Mouse (Mus musculus) liver, adult (tissue): ENCODE results near the gene Cwc27.

Experiments used
- GATA4 ChIP-seq: IDR thresholded peaks from 2 replicates; pipeline ENCODE4 v1.6.1; 2014; ENCODE audit warnings: mild to moderate bottlenecking, low read length; ENCODE audit not compliant: insufficient replicate concordance

Cwc27 gene

DNA sequence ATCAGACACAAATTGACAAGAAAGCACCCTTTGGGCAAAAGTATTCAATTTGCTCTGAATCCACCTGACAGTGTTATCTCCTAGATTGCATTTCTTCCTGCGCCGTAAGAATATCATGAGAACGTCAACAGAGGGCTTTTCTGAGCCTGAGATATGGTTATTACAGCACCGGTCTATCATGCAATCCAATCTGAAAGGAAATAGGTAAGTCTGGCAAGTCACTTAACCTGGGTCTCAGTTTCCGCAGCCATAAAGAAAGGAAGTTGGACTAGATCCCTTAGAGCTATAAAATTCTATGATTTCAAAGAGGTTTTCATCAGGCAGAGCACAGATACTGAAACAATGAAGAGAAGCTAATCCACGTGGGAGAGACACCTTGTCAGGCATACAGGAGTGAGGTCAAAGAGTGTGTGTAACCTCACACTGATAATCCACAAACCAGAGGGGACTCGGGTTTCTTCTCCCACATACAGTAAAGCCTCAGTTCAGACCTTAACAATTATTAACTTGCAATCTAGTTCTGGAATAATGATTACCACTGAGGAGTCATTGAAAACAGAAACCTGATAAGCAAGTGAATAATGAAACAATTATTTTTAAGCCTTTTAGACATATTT is 17.3 kb downstream of the Cwc27 start:
- TF ChIP-seq GATA4, result no peak

DNA sequence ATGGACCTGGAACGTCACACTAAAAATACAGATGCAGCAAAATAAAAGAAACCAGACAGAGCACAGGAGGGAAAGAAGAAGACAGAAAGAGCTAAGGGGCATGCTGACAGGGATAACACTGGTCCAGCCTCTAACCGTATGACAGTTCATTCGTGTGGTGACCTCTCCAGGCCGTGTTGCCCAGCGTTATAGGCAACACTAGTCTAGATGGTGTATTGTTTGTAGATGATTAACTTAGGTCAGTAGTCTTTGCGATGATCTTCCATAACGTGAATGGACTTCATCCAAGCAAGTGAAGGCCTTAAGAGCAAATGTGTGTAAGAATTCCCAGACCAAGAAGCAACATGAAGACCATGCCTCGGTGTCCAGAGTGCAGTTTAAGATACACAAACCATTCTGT is 17.9 kb downstream of the Cwc27 start:
- no peak for TF ChIP-seq GATA4

- no peak for TF ChIP-seq GATA4
Measured at GRCm38 (mm10) chr13:104794421-104794820, 22.5 kb downstream of the Cwc27 start.

- TF ChIP-seq GATA4, result no peak
Measured at GRCm38 (mm10) chr13:104792184-104792583, 24.8 kb downstream of the Cwc27 start, which contains the start of gene Srek1ip1. Srek1ip1 (plus strand) TSS chr13:104792484.

DNA sequence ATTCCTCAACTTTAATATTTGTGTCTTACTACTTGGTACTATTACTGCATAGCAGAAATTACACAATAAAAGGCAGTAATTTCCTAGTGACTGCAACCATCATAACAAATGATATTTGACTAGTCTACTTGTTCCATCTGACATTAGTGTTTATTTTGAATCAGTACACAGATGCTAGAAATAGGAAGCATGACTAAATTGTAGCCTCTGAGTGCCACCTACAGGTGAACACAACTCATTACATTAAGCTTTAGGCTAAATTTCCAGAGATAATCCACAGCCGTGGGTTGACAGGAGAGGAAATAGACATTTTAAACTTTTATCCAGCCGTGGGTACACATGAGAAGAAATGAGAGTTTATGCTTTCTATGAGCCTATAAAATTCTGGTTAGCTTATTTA is 27.3 kb downstream of the Cwc27 start:
- TF ChIP-seq GATA4, result no peak

- TF ChIP-seq GATA4, result no peak
Measured at GRCm38 (mm10) chr13:104787260-104787659, 29.7 kb downstream of the Cwc27 start.

DNA sequence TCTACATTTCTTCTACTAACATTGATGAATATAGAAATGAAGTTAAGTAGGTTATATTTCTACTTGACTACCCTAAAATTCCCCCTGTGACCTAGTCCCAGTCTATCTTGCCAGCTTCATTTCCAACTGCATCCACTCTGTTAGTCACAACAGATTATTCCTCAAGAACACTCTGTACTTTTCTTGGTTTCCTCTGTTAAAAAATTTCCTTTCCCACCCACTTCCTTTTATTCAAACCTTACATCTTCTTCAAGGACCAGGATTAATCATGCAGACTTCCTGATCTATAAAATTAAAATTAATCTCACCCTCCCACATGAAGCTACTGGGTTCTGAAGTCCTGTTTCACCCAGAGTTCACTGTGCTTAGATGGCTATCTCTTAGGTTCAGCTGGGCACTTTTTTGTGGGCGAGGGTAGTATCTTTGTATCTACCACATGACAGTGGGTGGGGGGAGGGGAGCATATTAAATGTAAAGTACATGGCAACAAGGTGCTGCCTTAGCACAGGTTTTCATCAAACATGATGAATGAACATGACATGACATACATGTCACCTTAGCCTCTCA is 37.8 kb downstream of the Cwc27 start:
- TF ChIP-seq GATA4, result no peak

DNA sequence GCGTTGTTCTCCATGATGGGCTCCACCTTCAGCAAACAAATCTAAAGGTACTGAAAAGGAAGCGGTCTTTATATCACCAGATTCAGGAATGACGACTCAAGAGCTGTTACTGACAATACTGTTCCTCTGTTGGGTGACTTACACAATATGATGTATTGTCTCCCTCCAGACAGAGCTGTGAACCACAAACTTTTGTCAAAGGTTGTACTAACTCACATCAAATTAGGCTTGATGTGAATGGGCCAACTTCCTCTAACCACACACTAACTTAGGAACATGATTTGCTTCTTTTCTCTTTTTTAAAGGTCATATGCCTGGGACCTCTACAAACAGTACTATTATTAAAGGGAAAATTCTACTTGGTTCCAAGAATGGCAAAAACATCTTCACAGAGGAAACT is 53.7 kb downstream of the Cwc27 start:
- no peak for TF ChIP-seq GATA4

DNA sequence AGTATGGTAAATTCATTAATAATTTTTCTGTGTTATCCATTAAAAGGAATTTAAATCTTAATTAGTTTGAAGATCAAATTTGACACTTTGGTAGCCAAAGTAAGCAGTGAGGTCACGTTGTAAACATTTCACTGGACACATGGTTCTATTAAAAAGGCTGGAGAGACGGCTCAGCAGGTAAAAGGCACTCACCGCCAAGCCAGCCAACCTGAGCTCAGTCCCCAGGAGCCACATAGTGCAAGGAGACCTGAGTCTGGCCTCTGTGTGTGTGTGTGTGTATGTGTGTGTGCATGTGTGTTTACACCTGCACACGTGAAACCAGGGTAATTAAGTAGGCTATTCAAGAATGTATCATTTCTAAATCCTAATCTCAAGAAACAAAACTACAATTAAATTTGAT is 54.5 kb downstream of the Cwc27 start:
- TF ChIP-seq GATA4, result no peak

GRCm38 (mm10) chr13:104759381-104759780 is 57.6 kb downstream of the Cwc27 start:
- no peak for TF ChIP-seq GATA4

GRCm38 (mm10) chr13:104747032-104747431 is 69.9 kb downstream of the Cwc27 start:
- TF ChIP-seq GATA4, result no peak

DNA sequence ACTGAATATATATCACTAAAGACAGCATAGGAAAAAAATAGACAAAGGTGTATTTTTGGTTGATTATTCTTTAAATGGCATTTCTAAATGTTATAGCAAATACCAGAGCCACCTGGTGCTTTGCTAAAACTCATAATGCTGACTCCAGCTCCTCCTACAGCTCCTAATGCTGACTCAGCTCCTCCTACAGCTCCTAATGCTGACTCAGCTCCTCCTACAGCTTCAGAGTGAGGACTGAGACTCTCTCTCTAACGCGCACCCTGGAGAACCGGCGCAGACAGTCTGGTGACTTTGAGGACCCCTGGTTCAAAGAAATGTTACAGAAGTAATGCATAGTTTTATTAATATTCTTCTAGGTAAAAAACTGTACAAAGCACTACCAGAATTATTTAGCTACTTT is 74.1 kb downstream of the Cwc27 start:
- no peak for TF ChIP-seq GATA4

GRCm38 (mm10) chr13:104729261-104730046 is 87.5 kb downstream of the Cwc27 start:
- no peak for TF ChIP-seq GATA4

DNA sequence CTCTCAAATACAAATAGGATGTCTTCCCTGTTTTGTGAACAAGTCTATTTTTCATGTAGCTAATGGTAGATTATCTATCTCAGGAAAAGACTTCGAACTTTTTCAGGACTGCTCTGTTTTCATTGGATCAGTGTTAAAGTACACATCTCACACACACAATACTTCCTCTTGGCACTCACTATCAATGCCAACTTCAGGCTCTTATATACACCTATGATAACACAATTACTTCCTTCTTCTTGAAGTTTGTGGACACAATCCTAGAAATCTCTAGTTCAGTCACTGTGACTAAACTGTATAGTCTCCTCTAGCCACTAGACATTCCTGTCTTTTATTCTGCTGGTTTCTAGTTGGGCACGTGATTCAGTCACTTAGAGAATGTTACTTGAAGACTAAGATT is 89.3 kb downstream of the Cwc27 start:
- no peak for TF ChIP-seq GATA4

- no peak for TF ChIP-seq GATA4
Measured at GRCm38 (mm10) chr13:104720133-104720532, 96.8 kb downstream of the Cwc27 start.

GRCm38 (mm10) chr13:104694612-104695355 is 122.2 kb downstream of the Cwc27 start:
- TF ChIP-seq GATA4, result no peak
